Mouse (Mus musculus) heart, adult 8-10 months (tissue): ENCODE measurements around the gene Col4a1. TPM values are rescaled to one million over a fixed set of nuclear protein-coding genes. Genes with fewer than 3 reads are reported as not detected.
A peak's percentile ranks its signal among the peaks of the same experiment; 100 is the strongest.

ENCODE experiments used
- DNase-seq: peaks from one replicate; pipeline ENCODE4 v3.0.0; 2022; ENCODE audit warnings: low spot score
- total RNA-seq, 4 experiments: library from RNA; stranded (reverse); gene quantifications; 2 replicates each; pipeline ENCODE4 v1.2.4; 2022

Col4a1 gene
- total RNA-seq, 4 experiments from 2014 or later: 136 to 221 (median 183) TPM

DNA sequence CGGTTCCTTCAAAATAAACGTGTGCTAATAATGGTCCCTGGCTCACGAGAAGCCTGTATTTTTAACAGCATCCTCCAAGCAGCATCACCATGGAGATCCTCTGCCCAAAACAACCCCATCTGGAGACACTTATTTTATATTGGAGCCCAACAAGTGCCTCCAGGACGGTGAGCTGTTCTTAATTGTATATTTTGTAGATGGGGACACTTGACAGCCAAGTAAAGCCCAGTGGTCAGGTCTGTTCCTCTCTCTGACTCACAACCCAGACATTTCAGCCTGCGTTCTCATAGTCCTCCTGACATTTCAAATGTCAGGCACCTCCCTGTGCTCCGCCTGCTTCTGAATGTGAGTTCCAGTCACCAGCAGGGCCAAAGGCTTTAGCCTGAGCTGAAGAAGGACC is 43.9 kb downstream of the Col4a1 start:
- DNase-seq: no peak

- DNase-seq: no peak
Measured at GRCm38 (mm10) chr8:11266471-11266870, 46.2 kb downstream of the Col4a1 start.

- DNase-seq: no peak
Measured at GRCm38 (mm10) chr8:11265971-11266370, 46.7 kb downstream of the Col4a1 start.

- no peak for DNase-seq
Measured at GRCm38 (mm10) chr8:11263848-11264247, 48.8 kb downstream of the Col4a1 start.

- DNase-seq: peak; percentile 78
Measured at GRCm38 (mm10) chr8:11262031-11262735, 50.4 kb downstream of the Col4a1 start.

DNA sequence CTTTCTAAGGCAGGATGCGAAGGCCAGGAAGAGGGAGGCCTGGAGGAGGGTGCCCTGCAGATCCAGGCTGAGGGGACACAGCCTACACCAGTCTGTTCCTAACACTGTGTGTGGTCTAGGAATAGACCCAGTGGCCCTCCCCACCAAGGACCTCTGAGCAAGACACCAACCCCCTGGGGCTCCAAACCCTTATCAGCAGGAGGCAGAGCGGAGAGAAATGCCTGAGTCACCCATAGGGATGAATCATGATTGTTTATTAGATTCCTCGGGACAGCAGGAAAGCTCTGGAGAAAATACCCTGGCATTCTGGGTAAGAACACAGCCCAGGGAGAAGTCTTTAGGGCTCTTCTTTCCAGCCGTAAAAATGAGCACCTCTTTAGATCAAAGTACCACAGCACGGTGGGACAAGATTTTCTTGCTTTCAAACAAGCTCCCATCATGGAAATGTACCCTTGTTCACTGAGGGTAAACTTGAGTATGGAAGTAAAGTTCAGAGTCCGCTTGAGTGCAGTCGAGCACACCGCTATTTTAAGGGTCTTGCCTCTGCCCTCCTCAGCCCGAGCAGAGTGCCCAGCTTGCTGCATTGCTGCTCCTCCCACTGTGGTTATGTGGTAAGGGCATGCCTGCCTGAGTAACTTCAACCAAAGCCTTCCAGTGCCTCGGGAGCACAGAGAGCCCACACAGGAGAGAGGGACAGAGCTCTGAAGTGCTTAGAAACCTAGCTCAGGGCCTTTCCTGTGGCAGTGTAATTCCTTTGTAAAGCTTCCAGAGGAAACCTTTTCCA is 52.6 kb downstream of the Col4a1 start:
- DNase-seq: no peak

- peak; percentile 70 for DNase-seq
Measured at GRCm38 (mm10) chr8:11258517-11259136, 54.0 kb downstream of the Col4a1 start.

DNA sequence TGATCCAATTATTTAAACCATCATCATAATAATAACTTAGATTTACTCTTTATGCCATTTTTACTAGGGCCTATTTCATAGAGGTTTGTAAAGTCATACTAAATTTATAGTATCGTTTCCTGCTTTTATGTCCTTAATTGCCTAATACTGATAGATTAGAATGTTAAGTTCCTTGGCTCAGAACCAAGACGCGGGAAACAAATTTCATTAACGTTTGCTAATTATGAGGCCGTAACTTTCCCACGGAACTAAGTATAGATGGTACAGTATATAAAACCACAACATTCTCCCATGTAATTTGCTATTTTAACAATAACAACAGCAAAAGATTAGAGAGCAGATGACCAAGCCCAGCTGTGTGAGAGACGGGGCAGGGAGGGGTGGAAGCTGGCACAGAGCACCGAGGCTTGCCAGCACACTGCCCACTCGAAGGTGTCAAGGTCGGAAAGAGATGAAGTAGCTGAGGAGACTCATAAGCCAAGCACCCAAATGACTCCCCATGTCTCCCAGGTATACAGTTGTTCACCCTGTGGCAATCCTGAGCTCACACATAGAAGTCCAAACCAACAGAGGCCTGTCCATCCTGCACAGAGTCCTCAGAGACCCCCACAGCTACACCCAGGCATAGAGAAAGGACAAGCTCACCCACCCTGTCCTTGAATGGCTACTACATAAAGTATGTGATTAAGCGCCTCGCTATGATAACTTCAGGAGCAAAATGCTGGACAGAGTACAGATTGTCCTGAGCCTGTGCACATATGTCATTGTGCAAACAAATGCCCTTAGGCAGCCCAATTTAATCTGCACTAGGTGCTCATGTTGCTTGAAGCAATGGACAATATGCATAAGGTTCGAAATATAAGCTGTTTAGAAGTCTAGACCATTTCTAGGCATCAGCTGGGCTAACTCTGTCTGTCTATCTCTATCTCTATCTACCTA is 55.3 kb downstream of the Col4a1 start:
- DNase-seq: no peak

GRCm38 (mm10) chr8:11256405-11256804 is 56.2 kb downstream of the Col4a1 start:
- no peak for DNase-seq

GRCm38 (mm10) chr8:11255680-11256079 is 56.9 kb downstream of the Col4a1 start:
- no peak for DNase-seq

GRCm38 (mm10) chr8:11254914-11255530 is 57.6 kb downstream of the Col4a1 start:
- DNase-seq: no peak

GRCm38 (mm10) chr8:11254510-11254909 is 58.1 kb downstream of the Col4a1 start:
- DNase-seq: no peak

- DNase-seq: peak; percentile 87
Measured at GRCm38 (mm10) chr8:11253556-11253955, 59.1 kb downstream of the Col4a1 start.

GRCm38 (mm10) chr8:11253041-11253440 is 59.6 kb downstream of the Col4a1 start:
- DNase-seq: no peak

DNA sequence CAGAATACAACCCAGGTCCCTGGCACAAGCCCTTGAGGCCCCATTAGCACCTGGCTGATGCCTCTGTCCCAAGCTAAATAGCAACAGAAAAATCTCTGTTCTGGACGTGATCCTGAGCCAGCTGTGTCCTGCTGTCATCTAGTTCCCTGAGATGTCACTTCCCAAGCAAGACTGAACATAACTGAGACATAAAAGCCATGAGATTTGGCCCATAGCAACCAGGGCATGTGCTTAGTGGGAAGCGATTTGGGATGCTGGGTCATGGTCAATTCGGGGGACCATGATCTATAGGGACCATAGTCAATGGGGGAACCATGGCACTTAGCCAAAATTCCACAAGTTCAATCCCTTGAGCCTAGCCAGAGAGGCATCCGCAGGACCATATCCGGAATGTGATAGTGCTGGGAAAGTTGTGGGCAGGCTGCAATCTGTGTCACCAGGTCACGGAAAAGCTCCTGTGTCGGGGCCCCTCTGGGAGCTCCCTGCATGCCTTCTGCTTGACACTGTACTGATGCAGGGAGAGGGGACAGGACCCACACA is 60.3 kb downstream of the Col4a1 start:
- no peak for DNase-seq

DNA sequence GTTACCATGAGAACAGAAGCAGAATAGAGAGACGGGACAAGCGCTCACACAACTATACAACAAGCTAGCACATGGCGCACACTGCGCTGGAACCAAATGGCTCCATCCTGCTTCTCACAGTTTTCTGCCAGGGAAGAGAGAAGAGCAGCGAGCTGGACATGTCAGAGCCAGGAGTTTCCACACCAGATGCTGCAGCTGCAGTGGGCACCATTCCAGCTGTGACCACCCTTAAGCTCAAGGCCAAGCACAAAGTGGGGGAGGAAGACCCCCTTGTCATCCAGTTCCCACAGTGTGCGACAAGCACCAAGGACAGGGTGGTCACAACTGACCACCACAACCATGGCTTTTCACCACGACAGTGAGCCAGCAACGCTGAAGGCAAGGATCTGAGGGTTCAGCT is 62.5 kb downstream of the Col4a1 start:
- no peak for DNase-seq

DNA sequence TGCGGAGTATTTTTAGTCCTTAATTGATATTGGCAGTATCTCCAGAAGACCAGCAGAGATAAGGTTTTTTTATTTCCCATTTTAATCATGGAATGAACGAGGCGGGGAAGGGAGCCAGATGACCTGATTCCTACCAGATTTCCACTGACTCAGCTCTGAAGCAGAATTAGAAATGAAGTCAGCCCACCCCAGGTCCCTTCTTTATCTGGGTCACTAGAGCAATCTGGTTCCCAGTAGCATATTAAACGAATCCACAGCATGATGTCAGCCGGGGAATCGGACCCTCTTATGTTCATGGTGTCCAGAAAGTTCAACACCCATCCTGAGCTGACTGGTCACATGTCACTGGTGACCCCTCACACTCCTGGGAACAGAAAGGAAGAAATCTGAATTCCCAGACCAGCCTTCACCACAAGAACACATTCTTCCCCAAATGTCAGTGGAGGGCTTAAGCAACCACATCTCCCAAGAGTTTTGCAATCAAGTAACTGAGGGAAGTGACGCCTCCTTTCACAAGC is 63.0 kb downstream of the Col4a1 start:
- DNase-seq: peak; percentile 85

GRCm38 (mm10) chr8:11248712-11249111 is 63.9 kb downstream of the Col4a1 start:
- DNase-seq: no peak

DNA sequence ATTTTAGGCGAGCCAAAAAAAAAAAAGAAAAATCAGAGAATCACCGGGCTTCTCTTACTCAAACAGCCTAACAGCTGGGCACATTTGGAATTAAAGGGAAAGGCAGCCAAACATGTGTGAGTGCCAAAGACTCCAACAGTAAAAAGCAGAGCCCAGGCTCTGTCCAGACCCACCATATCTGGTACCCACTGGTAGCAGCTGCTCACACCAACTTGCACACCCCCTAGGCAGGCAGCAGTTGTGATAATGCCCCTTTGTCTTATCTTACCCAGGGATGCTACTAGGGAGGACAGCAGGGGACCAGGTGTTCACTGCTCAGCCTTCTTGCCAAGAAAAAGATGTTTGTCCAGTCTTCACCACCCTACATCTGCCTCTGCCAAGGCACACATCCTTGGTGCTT is 71.1 kb downstream of the Col4a1 start:
- DNase-seq: no peak

DNA sequence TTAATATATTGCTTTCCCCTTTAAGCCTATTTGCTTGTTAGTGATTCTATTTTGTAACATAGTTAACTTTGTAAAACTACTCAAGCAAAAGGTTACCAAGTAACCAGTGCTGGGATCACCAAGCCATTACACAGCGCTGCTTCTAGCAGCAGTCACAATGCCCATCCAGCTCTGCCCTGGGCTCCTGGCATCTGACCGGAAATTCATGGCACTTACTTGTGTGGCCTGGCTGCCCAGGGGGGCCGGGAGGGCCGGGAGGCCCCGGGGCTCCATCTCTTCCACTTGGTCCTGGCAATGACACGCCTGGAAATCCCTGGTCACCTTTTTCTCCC is 77.8 kb downstream of the Col4a1 start:
- DNase-seq: no peak
